Mouse (Mus musculus): ENCODE data around the gene Gm11146. TPM values are rescaled to one million over a fixed set of nuclear protein-coding genes. Genes with fewer than 3 reads are reported as not detected.

The Gm11146 gene
- polyA plus RNA-seq, 1 experiment from 2014 or later = not detected

- 0 out of 2 replicates have a peak, but pooled peaks cover 2% of the 10 kb centered on the region for H3K36me3 ChIP-seq
- ATAC-seq = no peak
- H3K9ac ChIP-seq (replicated peaks) = no peak overlapping the region
- H3K27me3 ChIP-seq = no peaks in the 10 kb centered on the region
- H3K4me1 ChIP-seq (replicated peaks) = 0 out of 2 replicates have a peak, but pooled peaks cover 5% of the 10 kb centered on the region
- no peak overlapping the region for H3K4me2 ChIP-seq (replicated peaks)
- H3K4me3 ChIP-seq (replicated peaks) = no peak overlapping the region
- H3K9me3 ChIP-seq = no peaks in the 10 kb centered on the region
- no peak overlapping the region for H3K27ac ChIP-seq
- WGBS = 68% methylated on average over 3 of the region's 3 CpGs
Measured at GRCm38 (mm10) chr16:77551051-77551450, 50.8 kb downstream of the Gm11146 start.

MicroRNA genes within 50 kb of the gene (microRNA counts, 519-probe panel; counts per million panel counts)
- 8,486 counts per million, percentile 100 among the panel's probes with 10 or more counts for microRNA mmu-miR-125b-5p
- 6,753 counts per million, percentile 98 among the panel's probes with 10 or more counts for microRNA mmu-miR-99a

Small RNAs within 50 kb of the gene (microRNA-seq; reads per million reads assigned to microRNA genes)
- gene Mir125b-2 (2,084 reads per million, percentile 84 among the genes with 10 or more reads in this experiment), gene Mir99a (215,741 reads per million, percentile 100 among the genes with 10 or more reads in this experiment), gene Mirlet7c-1 (306 reads per million, percentile 64 among the genes with 10 or more reads in this experiment)

Data from midbrain, embryonic 13.5 days (tissue).